Mouse (Mus musculus): Measurements from ENCODE around the gene Snx22. TPM values are rescaled to one million over a fixed set of nuclear protein-coding genes. Genes with fewer than 3 reads are reported as not detected.

Gene Snx22
- polyA plus RNA-seq (2015; fragmentation: Illumina TruSeq; extraction: RNeasy Lipid Tissue Mini Kit (QIAGEN cat#74804); ENCODE audit: low read depth, low replicate concordance) = 5.9 TPM

DNA sequence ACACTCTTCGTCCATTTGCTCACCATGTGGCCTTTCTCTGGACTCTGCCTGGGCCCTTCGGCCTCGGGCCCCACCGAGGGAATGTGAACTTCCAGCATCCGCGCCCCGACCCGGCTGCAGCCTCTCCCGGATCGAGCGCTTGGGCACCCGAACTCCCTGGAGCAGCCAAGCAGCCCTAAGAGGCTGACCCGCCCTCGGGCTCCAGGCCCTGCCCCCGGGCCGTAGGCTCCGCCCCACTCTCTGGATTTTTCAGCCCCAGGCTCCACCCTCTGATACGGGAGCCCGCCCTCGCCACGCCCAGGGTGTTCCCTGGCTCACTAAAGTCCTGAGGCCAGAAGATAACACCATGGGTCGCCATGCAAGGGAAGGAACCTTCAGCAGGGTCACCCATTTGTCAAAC, at the start of gene Snx22:
Snx22 (minus strand) TSS at position 137 of the 400 bp plus-strand sequence.

DNA sequence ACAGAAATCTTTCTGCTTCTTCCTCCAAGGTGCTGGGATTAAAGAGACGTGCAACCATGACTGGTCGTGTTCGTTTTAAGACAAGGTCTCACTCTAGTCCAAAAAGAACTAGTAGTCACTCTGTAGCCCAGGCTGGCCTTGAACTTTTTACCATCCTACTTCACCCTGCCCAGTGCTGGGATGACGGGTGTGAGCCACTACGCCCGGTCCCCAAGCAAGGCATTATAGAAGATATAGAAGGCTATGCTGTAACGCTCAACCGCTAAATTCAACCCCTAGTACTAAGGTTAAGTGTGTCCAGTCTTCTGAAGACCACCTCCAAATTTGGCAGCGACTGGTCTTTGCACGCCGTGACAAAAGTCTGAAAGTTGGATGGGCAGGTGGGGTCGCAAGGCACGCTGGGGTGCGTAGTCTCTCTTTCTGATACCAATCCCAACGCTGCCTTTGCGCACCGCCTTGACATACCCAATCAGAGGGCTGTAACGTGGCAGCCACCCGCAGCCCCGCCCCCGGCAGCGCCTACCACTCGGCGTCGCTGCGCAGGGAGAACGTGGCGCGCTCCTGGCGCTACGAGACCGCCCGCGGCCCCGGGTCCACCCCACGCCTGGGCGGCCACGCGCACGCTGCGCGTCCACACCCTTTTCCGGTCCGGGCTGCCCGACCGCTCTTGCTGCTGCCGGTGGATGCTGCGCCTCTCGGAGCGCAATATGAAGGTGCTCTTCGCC, 9.8 kb downstream of the Snx22 start, which contains the start of gene Ppib:
Ppib (plus strand) TSS at position 640 of the 725 bp plus-strand sequence.

Other genes with a start within 250 kb of the Snx22 start
- 14.7 TPM for gene Zfp609, start 242.2 kb downstream of the Snx22 start, polyA plus RNA-seq (2015; fragmentation: Illumina TruSeq; extraction: RNeasy Lipid Tissue Mini Kit (QIAGEN cat#74804); ENCODE audit: low read depth, low replicate concordance)
- gene Pclaf, start 179.5 kb downstream of the Snx22 start, polyA plus RNA-seq (2015; fragmentation: Illumina TruSeq; extraction: RNeasy Lipid Tissue Mini Kit (QIAGEN cat#74804); ENCODE audit: low read depth, low replicate concordance) = 0.86 TPM
- gene Trip4, start 160.9 kb downstream of the Snx22 start, polyA plus RNA-seq (2015; fragmentation: Illumina TruSeq; extraction: RNeasy Lipid Tissue Mini Kit (QIAGEN cat#74804); ENCODE audit: low read depth, low replicate concordance) = 28.3 TPM
- gene Csnk1g1, start 160.8 kb downstream of the Snx22 start, polyA plus RNA-seq (2015; fragmentation: Illumina TruSeq; extraction: RNeasy Lipid Tissue Mini Kit (QIAGEN cat#74804); ENCODE audit: low read depth, low replicate concordance) = 16.0 TPM
- 293 TPM for gene Ppib, start 9.5 kb downstream of the Snx22 start, polyA plus RNA-seq (2015; fragmentation: Illumina TruSeq; extraction: RNeasy Lipid Tissue Mini Kit (QIAGEN cat#74804); ENCODE audit: low read depth, low replicate concordance)
- 100 TPM for gene Snx1, start 56.9 kb upstream of the Snx22 start, polyA plus RNA-seq (2015; fragmentation: Illumina TruSeq; extraction: RNeasy Lipid Tissue Mini Kit (QIAGEN cat#74804); ENCODE audit: low read depth, low replicate concordance)
- gene Ciao2a, start 56.9 kb upstream of the Snx22 start, polyA plus RNA-seq (2015; fragmentation: Illumina TruSeq; extraction: RNeasy Lipid Tissue Mini Kit (QIAGEN cat#74804); ENCODE audit: low read depth, low replicate concordance) = 46.7 TPM
- 2.5 TPM for gene Dapk2, start 88.5 kb upstream of the Snx22 start, polyA plus RNA-seq (2015; fragmentation: Illumina TruSeq; extraction: RNeasy Lipid Tissue Mini Kit (QIAGEN cat#74804); ENCODE audit: low read depth, low replicate concordance)